Mouse (Mus musculus) neural tube, embryonic 11.5 days (tissue): ENCODE results near the gene Fcgbp. TPM values are rescaled to one million over a fixed set of nuclear protein-coding genes. Genes with fewer than 3 reads are reported as not detected.

Experiments
- ATAC-seq: fragments of 200-750 bp; cut with Nextera tagmentation; 2 replicates; pipeline ENCODE4 v1.8.0; 2017; ENCODE audit warnings: moderate number of reproducible peaks, mild to moderate bottlenecking, moderate TSS enrichment, moderate library complexity; ENCODE audit not compliant: insufficient read depth, low FRiP score, low TSS enrichment
- DNase-seq: peaks from one replicate; pipeline ENCODE4 v3.0.0-alpha.2; 2015; ENCODE audit warnings: low spot score
- H3K27ac ChIP-seq: fragments of 300-500 bp; sonication (generic); 2 replicates; pipeline ENCODE4 v1.5.1; 2014; ENCODE audit warnings: low read depth, mild to moderate bottlenecking, low read length
- H3K27me3 ChIP-seq: fragments of 300-500 bp; sonication (generic); 2 replicates; pipeline ENCODE4 v1.6.1; 2014; ENCODE audit warnings: mild to moderate bottlenecking, low read length, mixed read lengths; ENCODE audit not compliant: control insufficient read depth, insufficient read depth
- H3K36me3 ChIP-seq: fragments of 300-500 bp; sonication (generic); 2 replicates; pipeline ENCODE4 v1.6.1; 2014; ENCODE audit warnings: mild to moderate bottlenecking, low read length, moderate library complexity, mixed read lengths; ENCODE audit not compliant: control insufficient read depth, insufficient read depth
- H3K4me1 ChIP-seq: fragments of 300-500 bp; sonication (generic); 2 replicates; pipeline ENCODE4 v1.6.1; 2014; ENCODE audit warnings: low read length, mixed read lengths; ENCODE audit not compliant: control insufficient read depth, insufficient read depth
- H3K4me2 ChIP-seq: fragments of 300-500 bp; sonication (generic); 2 replicates; pipeline ENCODE4 v1.6.1; 2014; ENCODE audit warnings: low read depth, mild to moderate bottlenecking, moderate library complexity
- H3K4me3 ChIP-seq: fragments of 300-500 bp; sonication (generic); 2 replicates; pipeline ENCODE4 v1.5.1; 2014; ENCODE audit warnings: low read depth, low read length
- H3K9ac ChIP-seq: fragments of 300-500 bp; sonication (generic); 2 replicates; pipeline ENCODE4 v1.6.1; 2014; ENCODE audit warnings: mild to moderate bottlenecking, low read length
- H3K9me3 ChIP-seq: fragments of 300-500 bp; sonication (generic); 2 replicates; pipeline ENCODE4 v1.6.1; 2016; ENCODE audit warnings: low read length; ENCODE audit not compliant: control insufficient read depth
- WGBS: fragments of 180-500 bp; shearing (Covaris S2); extraction: QIAGEN DNeasy Blood & Tissue Kit; methylation state at CpG from one replicate; pipeline ENCODE4 v1.1.7; 2014; 5-methylcytosine and 5-hydroxymethylcytosine counted together
- polyA plus RNA-seq: library from polyadenylated mRNA; unstranded; fragments of >200 nt; fragmentation: Nextera tagmentation; extraction: Ambion mirVana; gene quantifications from 2 replicates; pipeline ENCODE4 v1.2.1, GENCODE M21; 2014

The Fcgbp gene
- polyA plus RNA-seq, 1 experiment from 2014 or later = not detected

DNA sequence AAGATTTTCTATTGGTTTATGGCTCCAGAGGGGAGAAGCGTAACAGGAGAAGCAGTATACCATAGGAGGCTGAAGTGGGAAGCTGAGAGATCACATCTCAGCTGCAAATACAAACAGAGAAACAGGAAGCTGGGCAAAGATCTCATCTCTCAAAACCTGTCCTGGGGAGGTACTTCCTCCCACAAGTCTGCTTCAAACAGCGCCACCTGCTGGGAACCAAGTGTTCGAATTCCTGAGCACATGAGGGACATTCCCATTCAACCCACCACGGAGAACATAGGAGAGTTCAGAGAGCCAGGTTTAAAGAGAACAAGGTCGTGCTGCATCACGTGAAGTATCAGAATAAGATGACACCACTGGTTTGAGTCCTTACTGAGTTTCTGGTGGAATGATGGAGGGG lies 94.4 kb downstream of the Fcgbp start:
- ATAC-seq = no peak
- Histone ChIP-seq H3K9me3 (peaks cover 5% of the 10 kb centered on the region; the same call in 1 of the 2 replicates), H3K4me2 (no peak overlapping the region), H3K4me1 (peaks cover under 1% of the 10 kb centered on the region), H3K27ac (no peak overlapping the region), H3K36me3 (no peaks in the 10 kb centered on the region), H3K9ac (no peak overlapping the region), H3K27me3 (no peaks in the 10 kb centered on the region), H3K4me3 (no peak overlapping the region)
- WGBS = 78% methylated on average over 6 of the region's 6 CpGs
- DNase-seq = no peak

DNA sequence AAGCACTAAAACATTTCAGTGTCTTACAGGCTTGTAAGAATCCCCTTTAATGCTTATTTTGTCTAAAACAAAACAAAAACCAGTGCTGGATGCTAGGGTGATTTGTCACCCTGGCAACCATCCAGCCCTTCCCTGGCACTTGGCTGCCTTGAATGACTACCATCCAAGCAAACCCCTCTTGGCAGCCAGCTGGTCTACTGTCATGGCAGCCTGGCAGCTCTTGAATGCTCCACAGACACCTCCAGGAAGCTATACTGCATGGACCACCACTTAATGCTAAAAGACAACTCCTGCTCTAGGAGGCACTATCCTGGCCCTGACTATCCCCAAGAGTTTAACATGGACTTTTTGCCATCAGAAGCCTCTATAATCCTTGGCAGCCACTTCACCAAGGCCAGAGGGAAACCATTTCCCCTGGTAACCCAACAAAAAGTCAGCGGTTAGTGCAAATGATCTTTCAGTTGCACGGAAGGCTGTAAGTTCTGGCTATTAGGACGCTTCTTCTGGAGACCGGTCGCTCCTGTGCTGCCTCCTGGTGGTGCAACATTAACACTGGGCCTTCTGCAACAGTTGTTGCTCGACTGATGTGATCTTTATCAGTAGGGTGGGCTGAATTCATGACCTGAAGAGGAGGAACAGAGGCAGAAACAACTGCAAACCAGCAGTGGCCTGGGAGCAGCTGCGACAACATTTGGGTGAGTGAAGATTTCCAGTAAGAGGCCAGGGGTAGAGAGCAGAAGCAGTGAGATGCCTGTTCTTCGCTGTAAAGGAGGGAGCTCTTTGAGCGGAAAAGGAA lies 97.5 kb downstream of the Fcgbp start:
- peak; percentile 76 for DNase-seq
- no peaks in the 10 kb centered on the region for H3K27me3 ChIP-seq
- 11% methylated on average over 9 of the region's 9 CpGs for WGBS

DNA sequence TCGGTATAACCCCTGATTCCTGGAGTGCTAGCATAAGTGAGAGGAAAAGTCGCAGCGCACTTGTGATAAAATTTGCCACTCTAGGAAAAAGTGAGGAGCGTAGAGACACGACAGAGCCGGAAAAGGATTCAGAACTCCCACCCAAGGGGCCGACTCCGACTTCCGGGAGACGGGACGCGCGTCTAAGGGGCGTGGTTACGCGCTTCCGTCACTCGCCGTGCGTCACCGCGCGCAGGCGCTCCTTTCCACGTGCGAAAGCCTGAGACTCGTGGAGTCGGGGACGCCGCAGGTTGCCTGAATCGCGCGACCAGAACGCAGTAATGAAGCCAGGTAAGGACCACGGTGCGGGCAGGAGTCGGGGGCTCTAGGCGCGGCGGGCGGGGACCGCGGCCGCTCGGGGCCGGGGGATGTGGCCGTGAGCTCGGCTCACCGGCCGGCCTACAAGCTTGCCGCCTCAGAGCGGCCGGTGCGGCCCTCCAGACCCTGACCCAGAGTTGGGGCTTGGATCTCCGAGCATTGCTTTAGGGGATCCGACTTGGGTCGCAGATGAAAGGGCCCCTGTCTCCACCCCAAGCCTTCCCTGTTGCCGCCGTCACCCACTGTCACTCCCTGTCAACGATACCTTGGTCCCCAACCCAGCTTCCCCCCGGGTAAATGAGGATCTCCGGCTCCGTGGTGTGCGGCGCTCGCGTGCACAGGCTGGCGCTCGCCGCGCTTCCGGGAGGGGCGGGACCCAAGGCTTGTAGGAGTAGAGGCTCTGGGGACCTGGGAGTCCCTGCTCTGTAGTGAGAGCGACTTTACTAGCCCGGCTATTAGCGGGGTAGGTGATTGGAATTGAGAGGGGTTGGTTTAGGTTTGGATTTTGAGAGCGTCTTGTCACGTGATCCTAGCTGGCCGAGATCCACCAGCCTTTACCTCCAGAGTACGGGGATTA lies 98.7 kb downstream of the Fcgbp start, which contains the start of gene Fbl:
Gene Fbl (plus strand): TSS at position 222 of the 934 bp plus-strand sequence.
- under 1% methylated on average over 80 of the region's 80 CpGs for WGBS
- H3K4me1 ChIP-seq = peaks cover 9% of the 10 kb centered on the region
- H3K4me3 ChIP-seq = peak within 1 kb of the TSS; percentile 70
- peak; percentile 96 for DNase-seq
- H3K9ac ChIP-seq = peak within 1 kb of the TSS; percentile 63
- H3K27me3 ChIP-seq = no peaks in the 10 kb centered on the region
- H3K4me2 ChIP-seq = peak within 1 kb of the TSS; percentile 76
- peaks cover 5% of the 10 kb centered on the region; the same call in 1 of the 2 replicates for H3K9me3 ChIP-seq
- H3K27ac ChIP-seq = peak within 1 kb of the TSS; percentile 36; the same call in 1 of the 2 replicates
- no peaks in the 10 kb centered on the region for H3K36me3 ChIP-seq
- peak; percentile 92 for ATAC-seq

More for the DNA sequence above, 97.5 kb downstream of the Fcgbp start:
- Histone ChIP-seq H3K4me2 (peak overlapping the region; percentile 76), H3K9ac (peak overlapping the region; percentile 32), H3K9me3 (peaks cover 5% of the 10 kb centered on the region; the same call in 1 of the 2 replicates), H3K27ac (no peak overlapping the region), H3K4me3 (peak overlapping the region; percentile 70), H3K4me1 (peaks cover 9% of the 10 kb centered on the region), H3K36me3 (no peaks in the 10 kb centered on the region)
- no peak for ATAC-seq

Other genes with a start within 250 kb of the Fcgbp start
- gene Zfp59, start 232.6 kb upstream of the Fcgbp start, polyA plus RNA-seq = 11.2 and 12.6 TPM in 2 replicates
- gene Zfp607a, start 213.7 kb upstream of the Fcgbp start, polyA plus RNA-seq = 2.1 and 2.4 TPM in 2 replicates
- gene Zfp974, start 141.8 kb upstream of the Fcgbp start, polyA plus RNA-seq = 10.7 and 12.8 TPM in 2 replicates
- gene Zfp780b, start 92.1 kb upstream of the Fcgbp start, polyA plus RNA-seq = 20.4 and 20.8 TPM in 2 replicates
- gene Zfp850, start 57.1 kb upstream of the Fcgbp start, polyA plus RNA-seq = 9.4 and 10.7 TPM in 2 replicates
- 398 and 405 TPM in 2 replicates for gene Psmc4, start 21.1 kb upstream of the Fcgbp start, polyA plus RNA-seq
- 0.05 TPM in 1 of 2 replicates, not detected in the other for gene 9530053A07Rik, start 58.2 kb downstream of the Fcgbp start, polyA plus RNA-seq
- gene Fbl, start 98.5 kb downstream of the Fcgbp start, polyA plus RNA-seq = 38.1 and 38.6 TPM in 2 replicates
- gene Dyrk1b, start 108.2 kb downstream of the Fcgbp start, polyA plus RNA-seq = 19.5 and 19.6 TPM in 2 replicates
- 17.6 and 18.3 TPM in 2 replicates for gene Eid2, start 196.6 kb downstream of the Fcgbp start, polyA plus RNA-seq
- gene Eid2b, start 206.5 kb downstream of the Fcgbp start, polyA plus RNA-seq = 17.1 and 19.0 TPM in 2 replicates
- gene Selenov, start 219.9 kb downstream of the Fcgbp start, polyA plus RNA-seq = 0.45 and 0.66 TPM in 2 replicates
- gene Dll3, start 231.0 kb downstream of the Fcgbp start, polyA plus RNA-seq = 69.8 and 79.0 TPM in 2 replicates
- gene Timm50, start 240.8 kb downstream of the Fcgbp start, polyA plus RNA-seq = 199 and 219 TPM in 2 replicates